21 mouse cellular contexts compared by ENCODE assay signal in genomic region chr2:77980696-77981095, GRCm38 (mm10). TPM values are rescaled to one million over a fixed set of nuclear protein-coding genes. Genes with fewer than 3 reads are reported as not detected.
A peak's percentile ranks its signal among the peaks of the same experiment; 100 is the strongest.
DNase-seq lines count a peak whose midpoint lies in the region; ATAC-seq lines count a peak whose summit lies in the region.
"Had no signal": no experiment of that assay in that cellular context is flagged by ENCODE, and none has a peak within 500 bp of the region (broad histone marks: within the 10 kb centered on the region; RNA-seq: fewer than 3 reads in every experiment).

No protein-coding gene starts in this region.

- no peaks in the 10 kb centered on the region for H3K27me3 ChIP-seq in hindbrain, embryonic 11.5 days (ENCODE audit: control insufficient read depth, insufficient read depth, low read length)
- H3K27me3 ChIP-seq: CH12.LX had no signal

- H3K4me3 ChIP-seq in hindbrain, embryonic 11.5 days (ENCODE audit: low read depth, low read length), result no peak overlapping the region

- no peak overlapping the region for H3K4me2 ChIP-seq in hindbrain, embryonic 11.5 days (replicated peaks; ENCODE audit: low read depth, low read length)

- DNase-seq in 3T3-L1 (ENCODE audit: low read depth, low spot score), result peak; percentile 77
- DNase-seq in adipocyte (ENCODE audit: low spot score), result peak; percentile 80
- no peak for DNase-seq in hindbrain, embryonic 11.5 days (ENCODE audit: low spot score)
- DNase-seq in left cerebral cortex, adult 11 months (ENCODE audit: low spot score), result no peak
- DNase-seq: adrenal gland, adult 2 months; adrenal gland, adult 8-10 months; adrenal gland, postnatal 10 days; adrenal gland, postnatal 14 days; adrenal gland, postnatal 25 days; adrenal gland, postnatal 36 days; B cell, adult 2 months; cerebellum, adult 11 months; cerebellum, adult 11-12 months; cerebellum, adult 18-20 months; cerebellum, adult 2 months; cerebellum, adult 8-10 months had no signal

- 91% methylated on average over 5 of the region's 5 CpGs for WGBS in hindbrain, embryonic 11.5 days

- no peaks in the 10 kb centered on the region for H3K9me3 ChIP-seq in hindbrain, embryonic 11.5 days (ENCODE audit: control insufficient read depth, low read length)

- H3K4me1 ChIP-seq in hindbrain, embryonic 11.5 days (replicated peaks; ENCODE audit: control insufficient read depth, insufficient read depth, low read length), result no peaks in the 10 kb centered on the region

- no peak overlapping the region for H3K9ac ChIP-seq in hindbrain, embryonic 11.5 days (ENCODE audit: low read depth, low read length)

- no peak overlapping the region for H3K27ac ChIP-seq in hindbrain, embryonic 11.5 days (ENCODE audit: low read depth, low read length)

- ATAC-seq in hindbrain, embryonic 11.5 days (ENCODE audit: low FRiP score), result no peak
- ATAC-seq: activated CD4-positive, CD25-positive, alpha-beta regulatory T cell, adult 4 months; CD4-positive, CD25-positive, alpha-beta regulatory T cell, adult 4 months; Patski had no signal

- no peaks in the 10 kb centered on the region for H3K36me3 ChIP-seq in hindbrain, embryonic 11.5 days (ENCODE audit: control insufficient read depth, insufficient read depth, low read length)
- H3K36me3 ChIP-seq: G1E had no signal

RNA-seq across cellular contexts. Expression of gene Cwc22, which starts 34.5 kb away (rescaled TPM):
- 34.8 and 35.4 TPM in 2 replicates for polyA plus RNA-seq in hindbrain, embryonic 11.5 days (2014; fragmentation: Nextera tagmentation; extraction: Ambion mirVana)

Comparison
In these comparisons a context has a peak if more than half of its experiments do, and no peak if none do; other contexts are left out.
1. DNase-seq: peak in 3T3-L1 (single experiment) and adipocyte (single experiment); none in hindbrain, embryonic 11.5 days (single experiment) and left cerebral cortex, adult 11 months (single experiment).